Mouse (Mus musculus): ENCODE results near the gene Tfr2. TPM values are rescaled to one million over a fixed set of nuclear protein-coding genes. Genes with fewer than 3 reads are reported as not detected.

Gene Tfr2
- total RNA-seq, 2 experiments from 2014 or later = not detected

- DNase-seq = no peak
Observed at GRCm38 (mm10) chr5:137627991-137628390, 58.4 kb downstream of the Tfr2 start.

- peak; percentile 100 for DNase-seq
Observed at GRCm38 (mm10) chr5:137628498-137629305, 59.1 kb downstream of the Tfr2 start, which contains the start of the genes Fbxo24, Lrch4 and Gm20605. Gene Fbxo24, minus strand, starts transcription at chr5:137629002. Gene Lrch4, plus strand, starts transcription at chr5:137629121. Gene Gm20605, plus strand, starts transcription at chr5:137629175.

GRCm38 (mm10) chr5:137629306-137629721, 59.7 kb downstream of the Tfr2 start:
- no peak for DNase-seq

GRCm38 (mm10) chr5:137629906-137630545, 60.4 kb downstream of the Tfr2 start:
- no peak for DNase-seq

- peak; percentile 60 for DNase-seq
Observed at GRCm38 (mm10) chr5:137630602-137631001, 61.0 kb downstream of the Tfr2 start.

- peak; percentile 55 for DNase-seq
Observed at GRCm38 (mm10) chr5:137631171-137631570, 61.5 kb downstream of the Tfr2 start.

GRCm38 (mm10) chr5:137631591-137631990, 62.0 kb downstream of the Tfr2 start:
- DNase-seq = no peak

GRCm38 (mm10) chr5:137633397-137634084, 63.9 kb downstream of the Tfr2 start:
- no peak for DNase-seq

Small RNA genes lying within 50 kb of the gene (microRNA-seq; reads per million reads assigned to microRNA genes)
- gene Mir6418 (ENCODE audit: borderline replicate concordance in 2 of 2) = 0 reads per million in 2 experiments

Other genes with a start within 250 kb of the Tfr2 start
- 1 to 10 TPM; 2.3 to 3.1 TPM for gene Slc12a9, start 236.2 kb upstream of the Tfr2 start, total RNA-seq (2021)
- 10 to 100 TPM; 13.4 to 15.8 TPM for gene Ephb4, start 219.7 kb upstream of the Tfr2 start, total RNA-seq (2021)
- gene Zan, start 92.8 kb upstream of the Tfr2 start, total RNA-seq (2021) = under 1 TPM in 1 of 2 experiments, not detected in 1; 0.08 TPM
- gene Pop7, start 67.3 kb upstream of the Tfr2 start, total RNA-seq (2021) = 1 to 10 TPM; 9.7 to 9.9 TPM
- 10 to 100 TPM; 15.2 to 17.5 TPM for gene Gigyf1, start 51.3 kb upstream of the Tfr2 start, total RNA-seq (2021)
- not detected for gene Epo, start 36.6 kb upstream of the Tfr2 start, total RNA-seq (2021)
- gene Gnb2, start 36.3 kb upstream of the Tfr2 start, total RNA-seq (2021) = 100 to 1,000 TPM; 129 to 130 TPM
- gene Actl6b, start 16.3 kb upstream of the Tfr2 start, total RNA-seq (2021) = not detected
- 10 to 100 TPM; 12.5 to 12.8 TPM for gene Mospd3, start 31.2 kb downstream of the Tfr2 start, total RNA-seq (2021)
- 100 to 1,000 TPM in 1 of 2 experiments, 10 to 100 TPM in 1; 79.0 to 112 TPM for gene Pcolce, start 43.9 kb downstream of the Tfr2 start, total RNA-seq (2021)
- gene Fbxo24, start 59.2 kb downstream of the Tfr2 start, total RNA-seq (2021) = under 1 TPM; 0.16 to 0.18 TPM
- gene Lrch4, start 59.3 kb downstream of the Tfr2 start, total RNA-seq (2021) = 10 to 100 TPM; 13.9 to 15.4 TPM
- gene Gm20605, start 59.3 kb downstream of the Tfr2 start, total RNA-seq (2021) = 1 to 10 TPM; 2.9 to 3.9 TPM
- 1 to 10 TPM; 1.8 to 2.7 TPM for gene Sap25, start 71.5 kb downstream of the Tfr2 start, total RNA-seq (2021)
- gene Irs3, start 75.9 kb downstream of the Tfr2 start, total RNA-seq (2021) = 1 to 10 TPM in 1 of 2 experiments, under 1 TPM in 1; 0.36 to 1.5 TPM
- 1 to 10 TPM; 3.3 to 4.7 TPM for gene Agfg2, start 114.9 kb downstream of the Tfr2 start, total RNA-seq (2021)
- gene Nyap1, start 171.8 kb downstream of the Tfr2 start, total RNA-seq (2021) = under 1 TPM; 0.10 to 0.35 TPM
- gene Tsc22d4, start 175.9 kb downstream of the Tfr2 start, total RNA-seq (2021) = 10 to 100 TPM; 57.8 to 59.1 TPM
- 1 to 10 TPM; 7.1 to 8.9 TPM for gene Ppp1r35, start 209.0 kb downstream of the Tfr2 start, total RNA-seq (2021)
- 10 to 100 TPM; 14.7 to 20.1 TPM for gene Mepce, start 217.8 kb downstream of the Tfr2 start, total RNA-seq (2021)
- under 1 TPM in 1 of 2 experiments, not detected in 1; 0.35 TPM for gene Zcwpw1, start 218.0 kb downstream of the Tfr2 start, total RNA-seq (2021)

Measured in gastrocnemius, postnatal 25 days (tissue).